Mouse (Mus musculus) heart, embryonic 16.5 days (tissue): ENCODE measurements around the gene Grik2. TPM values are rescaled to one million over a fixed set of nuclear protein-coding genes. Genes with fewer than 3 reads are reported as not detected.
"Not testable (repeated sequence)": the region's sequence is repeated elsewhere in the genome, so short reads cannot be mapped to it uniquely, and the experiment has no call there.

Source experiments
- ATAC-seq: fragments of 200-750 bp; cut with Nextera tagmentation; replicated peaks from 2 replicates; pipeline ENCODE4 v1.8.0; 2017; ENCODE audit warnings: moderate number of reproducible peaks; ENCODE audit not compliant: insufficient read depth, low FRiP score; ENCODE audit errors: extremely low read depth
- H3K27ac ChIP-seq: fragments of 300-500 bp; sonication (generic); 2 replicates; pipeline ENCODE4 v1.5.1; 2014; ENCODE audit warnings: mild to moderate bottlenecking, low read length, control low read depth, moderate library complexity
- H3K27me3 ChIP-seq: fragments of 300-500 bp; sonication (generic); 2 replicates; pipeline ENCODE4 v1.6.1; 2014; ENCODE audit warnings: low read length, mixed read lengths; ENCODE audit not compliant: control insufficient read depth, insufficient read depth
- H3K36me3 ChIP-seq: fragments of 300-500 bp; sonication (generic); 2 replicates; pipeline ENCODE4 v1.6.1; 2014; ENCODE audit not compliant: control insufficient read depth, insufficient read depth
- H3K4me1 ChIP-seq: fragments of 300-500 bp; sonication (generic); 2 replicates; pipeline ENCODE4 v1.6.1; 2014; ENCODE audit warnings: low read length, mixed read lengths; ENCODE audit not compliant: control insufficient read depth, insufficient read depth
- H3K4me2 ChIP-seq: fragments of 300-500 bp; sonication (generic); 2 replicates; pipeline ENCODE4 v1.6.1; 2014; ENCODE audit warnings: low read depth, mild to moderate bottlenecking, control low read depth, low read length
- H3K4me3 ChIP-seq: fragments of 300-500 bp; sonication (generic); 2 replicates; pipeline ENCODE4 v1.5.1; 2014; ENCODE audit warnings: mild to moderate bottlenecking, control low read depth, low read length
- H3K9ac ChIP-seq: fragments of 300-500 bp; sonication (generic); 2 replicates; pipeline ENCODE4 v1.6.1; 2014; ENCODE audit warnings: low read length, control low read depth
- H3K9me3 ChIP-seq: fragments of 300-500 bp; sonication (generic); replicated peaks from 2 replicates; pipeline ENCODE4 v1.6.1; 2016; ENCODE audit warnings: low read length; ENCODE audit not compliant: control insufficient read depth
- WGBS: fragments of 180-500 bp; shearing (Covaris S2); extraction: QIAGEN DNeasy Blood & Tissue Kit; methylation state at CpG from one replicate; pipeline ENCODE4 v1.1.7; 2014; 5-methylcytosine and 5-hydroxymethylcytosine counted together
- polyA plus RNA-seq: library from polyadenylated mRNA; unstranded; fragments of >200 nt; fragmentation: Nextera tagmentation; extraction: Ambion mirVana; gene quantifications from 2 replicates; pipeline ENCODE4 v1.2.1, GENCODE M21; 2015

Gene Grik2
- polyA plus RNA-seq, 1 experiment from 2014 or later = 0.92 TPM

- 68% methylated on average over 2 of the region's 2 CpGs for WGBS
- Histone ChIP-seq H3K4me1 (no peaks in the 10 kb centered on the region), H3K4me3 (no peak overlapping the region), H3K4me2 (no peak overlapping the region), H3K9me3 (no peaks in the 10 kb centered on the region), H3K27me3 (no peaks in the 10 kb centered on the region), H3K36me3 (no peaks in the 10 kb centered on the region), H3K9ac (no peak overlapping the region), H3K27ac (no peak overlapping the region)
- no peak for ATAC-seq
Observed at GRCm38 (mm10) chr10:49456791-49457190, 331.8 kb downstream of the Grik2 start.

- Histone ChIP-seq H3K4me2 (no peak overlapping the region), H3K4me1 (no peaks in the 10 kb centered on the region), H3K4me3 (no peak overlapping the region), H3K9ac (no peak overlapping the region), H3K9me3 (no peaks in the 10 kb centered on the region), H3K27ac (no peak overlapping the region), H3K27me3 (no peaks in the 10 kb centered on the region), H3K36me3 (no peaks in the 10 kb centered on the region)
- no peak for ATAC-seq
Observed at GRCm38 (mm10) chr10:49453535-49453934, 335.0 kb downstream of the Grik2 start.

DNA sequence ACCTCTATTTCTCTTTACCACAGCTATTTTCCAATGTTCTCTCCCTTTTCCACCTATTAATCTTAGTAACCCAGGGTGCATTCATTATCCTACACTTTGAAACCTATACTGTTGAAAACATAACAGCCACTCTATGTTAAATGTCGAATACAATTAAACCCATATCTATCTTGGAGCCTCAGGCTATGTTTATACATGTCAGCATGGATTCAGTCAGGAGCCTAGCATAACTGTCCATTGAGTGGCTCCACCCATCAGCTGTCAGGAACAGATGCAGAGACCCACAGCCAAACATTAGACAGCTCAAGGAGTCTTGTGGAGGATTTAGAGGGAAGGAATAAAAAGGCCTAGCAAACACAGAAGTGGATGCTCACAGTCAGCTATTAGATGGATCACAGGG lies 347.2 kb downstream of the Grik2 start:
- Histone ChIP-seq H3K36me3 (no peaks in the 10 kb centered on the region), H3K9ac (no peak overlapping the region), H3K4me1 (no peaks in the 10 kb centered on the region), H3K9me3 (no peaks in the 10 kb centered on the region), H3K4me2 (no peak overlapping the region), H3K27ac (no peak overlapping the region), H3K27me3 (no peaks in the 10 kb centered on the region), H3K4me3 (no peak overlapping the region)
- ATAC-seq = no peak
- 71% methylated on average over 1 of the region's 1 CpGs for WGBS

DNA sequence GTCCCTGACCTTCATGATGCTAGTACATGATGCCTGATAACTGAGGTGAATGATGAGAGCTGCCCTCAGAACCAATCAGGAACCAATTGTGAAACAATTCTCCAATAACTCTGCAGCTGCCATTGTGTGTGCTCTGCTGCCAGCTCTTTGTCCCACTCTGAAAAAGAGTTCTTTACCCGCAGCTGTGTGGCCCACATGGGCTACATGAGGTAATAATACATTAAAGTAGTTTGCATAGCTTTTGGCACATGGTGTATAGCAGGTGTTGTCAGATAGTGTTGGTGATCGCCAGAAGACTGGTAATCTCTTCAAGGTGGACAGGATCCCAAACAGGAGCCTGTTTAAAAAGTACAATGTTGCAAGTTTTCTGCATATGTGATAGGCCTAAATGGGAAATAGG lies 351.5 kb downstream of the Grik2 start:
- H3K9me3 ChIP-seq = no peaks in the 10 kb centered on the region
- WGBS = 82% methylated on average over 2 of the region's 2 CpGs
- H3K4me1 ChIP-seq = no peaks in the 10 kb centered on the region
- no peak overlapping the region for H3K27ac ChIP-seq
- no peak overlapping the region for H3K4me2 ChIP-seq
- no peak for ATAC-seq
- H3K27me3 ChIP-seq = no peaks in the 10 kb centered on the region
- H3K9ac ChIP-seq = no peak overlapping the region
- H3K36me3 ChIP-seq = no peaks in the 10 kb centered on the region
- H3K4me3 ChIP-seq = no peak overlapping the region

GRCm38 (mm10) chr10:49436301-49436700 lies 352.3 kb downstream of the Grik2 start:
- Histone ChIP-seq H3K27ac (no peak overlapping the region), H3K4me1 (no peaks in the 10 kb centered on the region), H3K4me3 (no peak overlapping the region), H3K4me2 (no peak overlapping the region), H3K36me3 (no peaks in the 10 kb centered on the region), H3K27me3 (no peaks in the 10 kb centered on the region), H3K9ac (no peak overlapping the region), H3K9me3 (no peaks in the 10 kb centered on the region)
- no peak for ATAC-seq
- WGBS = 73% methylated on average over 2 of the region's 2 CpGs

GRCm38 (mm10) chr10:49432825-49433224 lies 355.7 kb downstream of the Grik2 start:
- no peak overlapping the region for H3K4me3 ChIP-seq
- WGBS = 66% methylated on average over 2 of the region's 2 CpGs
- no peak overlapping the region for H3K27ac ChIP-seq
- no peaks in the 10 kb centered on the region for H3K27me3 ChIP-seq
- no peaks in the 10 kb centered on the region for H3K4me1 ChIP-seq
- H3K9me3 ChIP-seq = no peaks in the 10 kb centered on the region
- no peak overlapping the region for H3K9ac ChIP-seq
- no peak overlapping the region for H3K4me2 ChIP-seq
- no peaks in the 10 kb centered on the region for H3K36me3 ChIP-seq
- no peak for ATAC-seq

DNA sequence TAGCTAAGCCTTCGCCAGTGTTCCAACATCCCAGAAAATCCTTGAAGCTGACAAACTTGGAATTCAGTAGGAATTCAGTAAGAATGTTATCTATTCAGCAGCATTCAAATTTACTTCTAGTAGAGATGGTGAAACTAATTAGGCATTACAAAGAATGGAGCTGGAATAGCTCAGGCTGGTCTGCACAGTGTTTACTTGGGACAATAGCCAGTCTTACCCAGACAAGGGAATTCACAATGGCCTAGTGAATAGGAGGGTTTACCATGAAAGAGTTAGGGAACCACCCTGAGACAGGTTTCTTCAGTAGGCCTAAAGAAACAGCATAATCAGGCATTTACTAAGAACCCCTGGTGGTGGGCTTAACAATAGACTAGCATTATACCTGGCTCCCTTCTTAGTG lies 371.4 kb downstream of the Grik2 start:
- H3K27ac ChIP-seq, ATAC-seq, H3K36me3 ChIP-seq, H3K9ac ChIP-seq, H3K4me2 ChIP-seq, H3K27me3 ChIP-seq, H3K4me1 ChIP-seq, H3K9me3 ChIP-seq, H3K4me3 ChIP-seq: not testable (repeated sequence)
- WGBS = 69% methylated on average over 1 of the region's 1 CpGs

DNA sequence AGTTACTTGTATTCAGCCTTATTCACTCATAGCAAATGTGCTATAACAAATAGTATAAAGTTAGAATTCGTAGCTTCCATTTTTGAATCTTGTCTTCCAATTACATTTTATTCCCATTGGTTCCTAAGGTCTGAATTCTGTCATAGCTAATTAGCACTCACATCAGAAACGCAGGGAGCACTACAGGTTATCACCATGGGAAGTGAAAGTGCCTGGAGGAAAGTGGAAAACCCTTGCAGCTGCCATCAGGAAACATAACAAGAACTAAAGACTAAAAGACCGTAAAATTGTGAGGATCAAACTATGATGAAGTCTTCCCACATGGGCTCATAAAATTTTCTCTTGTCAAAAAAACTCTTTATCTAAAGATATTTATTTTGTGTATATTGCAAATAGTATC lies 405.6 kb downstream of the Grik2 start:
- Histone ChIP-seq H3K4me3 (no peak overlapping the region), H3K27me3 (no peaks in the 10 kb centered on the region), H3K9ac (no peak overlapping the region), H3K9me3 (no peaks in the 10 kb centered on the region), H3K4me1 (no peaks in the 10 kb centered on the region), H3K4me2 (no peak overlapping the region), H3K27ac (no peak overlapping the region), H3K36me3 (no peaks in the 10 kb centered on the region)
- 55% methylated on average over 3 of the region's 3 CpGs for WGBS
- ATAC-seq = no peak

DNA sequence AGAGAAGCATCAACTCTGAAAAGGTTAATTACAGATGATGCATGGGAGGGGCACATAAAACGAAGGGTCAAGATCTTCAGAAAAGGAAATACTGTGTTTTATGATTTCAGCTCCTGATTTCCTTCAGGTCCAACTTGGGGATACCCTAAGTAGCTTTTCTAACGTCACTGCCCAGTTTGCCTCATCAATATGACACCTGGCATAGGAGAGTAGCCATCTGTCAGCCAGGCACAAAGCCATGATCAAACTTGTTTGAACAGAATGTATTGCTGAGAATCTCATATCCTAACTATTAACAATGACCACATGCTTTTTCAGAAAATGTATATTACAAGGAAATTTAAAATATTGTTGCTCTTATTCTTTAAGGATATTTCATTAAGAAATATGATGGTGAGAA lies 406.7 kb downstream of the Grik2 start:
- Histone ChIP-seq H3K9ac (no peak overlapping the region), H3K4me2 (no peak overlapping the region), H3K4me3 (no peak overlapping the region), H3K36me3 (no peaks in the 10 kb centered on the region), H3K27me3 (no peaks in the 10 kb centered on the region), H3K4me1 (no peaks in the 10 kb centered on the region), H3K9me3 (no peaks in the 10 kb centered on the region), H3K27ac (no peak overlapping the region)
- 53% methylated on average over 2 of the region's 2 CpGs for WGBS
- no peak for ATAC-seq

- no peaks in the 10 kb centered on the region for H3K4me1 ChIP-seq
- H3K4me2 ChIP-seq = no peak overlapping the region
- no peaks in the 10 kb centered on the region for H3K36me3 ChIP-seq
- H3K9ac ChIP-seq = no peak overlapping the region
- H3K27ac ChIP-seq = no peak overlapping the region
- no peaks in the 10 kb centered on the region for H3K27me3 ChIP-seq
- no peaks in the 10 kb centered on the region for H3K9me3 ChIP-seq
- no peak for ATAC-seq
- 82% methylated on average over 2 of the region's 2 CpGs for WGBS
- H3K4me3 ChIP-seq = no peak overlapping the region
Observed at GRCm38 (mm10) chr10:49368601-49369000, 420.0 kb downstream of the Grik2 start.
